ENCODE assay signal across 34 mouse cellular contexts in genomic region chr11:89009496-89009895, GRCm38 (mm10). TPM values are rescaled to one million over a fixed set of nuclear protein-coding genes. Genes with fewer than 3 reads are reported as not detected.
A peak's percentile ranks its signal among the peaks of the same experiment; 100 is the strongest.
DNase-seq lines count a peak whose midpoint lies in the region; ATAC-seq and TF ChIP-seq lines count a peak whose summit lies in the region.
"Had no signal": no experiment of that assay in that cellular context is flagged by ENCODE, and none has a peak within 500 bp of the region (broad histone marks: within the 10 kb centered on the region; RNA-seq: fewer than 3 reads in every experiment).

No protein-coding gene starts in this region.

- H3K9me3 ChIP-seq in lung, embryonic 14.5 days (ENCODE audit: low read depth, low read length): no peaks in the 10 kb centered on the region
- no peaks in the 10 kb centered on the region for H3K9me3 ChIP-seq in liver, embryonic 13.5 days (replicated peaks)
- no peaks in the 10 kb centered on the region for H3K9me3 ChIP-seq in stomach, embryonic 16.5 days (replicated peaks; ENCODE audit: control insufficient read depth, low read length)
- no peaks in the 10 kb centered on the region for H3K9me3 ChIP-seq in forebrain, postnatal 0 days (ENCODE audit: low read length)
- H3K9me3 ChIP-seq: embryonic facial prominence, embryonic 13.5 days; forebrain, embryonic 13.5 days; G1E; heart, embryonic 13.5 days; hindbrain, embryonic 13.5 days; midbrain, embryonic 12.5 days had no signal

- peaks cover 36% of the 10 kb centered on the region for H3K36me3 ChIP-seq in lung, embryonic 14.5 days (ENCODE audit: insufficient read depth)
- peaks cover 99% of the 10 kb centered on the region for H3K36me3 ChIP-seq in liver, embryonic 13.5 days
- peaks cover 18% of the 10 kb centered on the region; the same call in 1 of the 2 replicates for H3K36me3 ChIP-seq in stomach, embryonic 16.5 days (ENCODE audit: control insufficient read depth, insufficient read depth, low read length)
- H3K36me3 ChIP-seq in forebrain, postnatal 0 days (ENCODE audit: insufficient read depth): no peaks in the 10 kb centered on the region
- H3K36me3 ChIP-seq: hindbrain, embryonic 13.5 days; midbrain, embryonic 12.5 days had no signal

- ATAC-seq in lung, embryonic 14.5 days (ENCODE audit: insufficient read depth): no peak
- 0 out of 2 replicates have a peak, but pooled peaks have one; percentile 25 for ATAC-seq in liver, embryonic 13.5 days (ENCODE audit: low read depth)
- ATAC-seq in stomach, embryonic 16.5 days (ENCODE audit: insufficient read depth, low FRiP score): 0 out of 2 replicates have a peak, but pooled peaks have one; percentile 30
- no peak for ATAC-seq in forebrain, postnatal 0 days
- ATAC-seq: activated CD4-positive, CD25-positive, alpha-beta regulatory T cell, adult 4 months; forebrain, embryonic 13.5 days had no signal

- no peaks in the 10 kb centered on the region for H3K27me3 ChIP-seq in lung, embryonic 14.5 days (ENCODE audit: insufficient read depth, low read length)
- no peaks in the 10 kb centered on the region for H3K27me3 ChIP-seq in liver, embryonic 13.5 days
- H3K27me3 ChIP-seq in stomach, embryonic 16.5 days (ENCODE audit: control insufficient read depth, insufficient read depth, low read length): no peaks in the 10 kb centered on the region
- no peaks in the 10 kb centered on the region for H3K27me3 ChIP-seq in forebrain, postnatal 0 days (ENCODE audit: insufficient read depth, low read length)
- H3K27me3 ChIP-seq: CH12.LX; embryonic facial prominence, embryonic 13.5 days; forebrain, embryonic 13.5 days; heart, embryonic 13.5 days; hindbrain, embryonic 13.5 days; midbrain, embryonic 12.5 days had no signal

- no peak overlapping the region for H3K27ac ChIP-seq in lung, embryonic 14.5 days (ENCODE audit: low read depth)
- H3K27ac ChIP-seq in liver, embryonic 13.5 days: no peak overlapping the region
- H3K27ac ChIP-seq in stomach, embryonic 16.5 days (ENCODE audit: low read length): no peak overlapping the region
- H3K27ac ChIP-seq in forebrain, postnatal 0 days (ENCODE audit: low read depth, low read length): no peak overlapping the region
- H3K27ac ChIP-seq: embryonic facial prominence, embryonic 13.5 days; forebrain, embryonic 13.5 days; heart, embryonic 13.5 days; hindbrain, embryonic 13.5 days; layer of hippocampus, adult 2 months; midbrain, embryonic 12.5 days had no signal

- H3K4me3 ChIP-seq in lung, embryonic 14.5 days (ENCODE audit: low read depth, low read length): no peak overlapping the region
- no peak overlapping the region for H3K4me3 ChIP-seq in liver, embryonic 13.5 days (replicated peaks)
- no peak overlapping the region for H3K4me3 ChIP-seq in stomach, embryonic 16.5 days (replicated peaks; ENCODE audit: low read length)
- H3K4me3 ChIP-seq in forebrain, postnatal 0 days (ENCODE audit: low read depth, low read length): no peak overlapping the region
- H3K4me3 ChIP-seq: embryonic facial prominence, embryonic 13.5 days; erythroblast, embryonic 14.5 days; forebrain, embryonic 13.5 days; heart, embryonic 13.5 days; hindbrain, embryonic 13.5 days; layer of hippocampus, adult 2 months; midbrain, embryonic 12.5 days had no signal

- 67% methylated on average over 7 of the region's 7 CpGs for WGBS in lung, embryonic 14.5 days
- WGBS in liver, embryonic 13.5 days (ENCODE audit: insufficient replicate concordance): 77% methylated on average over 7 of the region's 7 CpGs
- 55% methylated on average over 7 of the region's 7 CpGs for WGBS in stomach, embryonic 16.5 days
- 76% methylated on average over 7 of the region's 7 CpGs for WGBS in forebrain, postnatal 0 days

- H3K4me1 ChIP-seq in lung, embryonic 14.5 days (ENCODE audit: insufficient read depth): no peaks in the 10 kb centered on the region
- peaks cover 31% of the 10 kb centered on the region for H3K4me1 ChIP-seq in liver, embryonic 13.5 days (replicated peaks)
- no peaks in the 10 kb centered on the region for H3K4me1 ChIP-seq in stomach, embryonic 16.5 days (ENCODE audit: control insufficient read depth, insufficient read depth, low read length)
- no peaks in the 10 kb centered on the region for H3K4me1 ChIP-seq in forebrain, postnatal 0 days (ENCODE audit: insufficient read depth)
- H3K4me1 ChIP-seq: embryonic facial prominence, embryonic 13.5 days; forebrain, embryonic 13.5 days; heart, embryonic 13.5 days; midbrain, embryonic 12.5 days had no signal

- no peak overlapping the region for H3K9ac ChIP-seq in lung, embryonic 14.5 days
- H3K9ac ChIP-seq in liver, embryonic 13.5 days: no peak overlapping the region
- H3K9ac ChIP-seq in stomach, embryonic 16.5 days (ENCODE audit: low read length): no peak overlapping the region
- H3K9ac ChIP-seq in forebrain, postnatal 0 days: no peak overlapping the region
- H3K9ac ChIP-seq: embryonic facial prominence, embryonic 13.5 days; forebrain, embryonic 13.5 days; heart, embryonic 13.5 days; hindbrain, embryonic 13.5 days; midbrain, embryonic 12.5 days had no signal

- no peak overlapping the region for H3K4me2 ChIP-seq in lung, embryonic 14.5 days
- no peak overlapping the region for H3K4me2 ChIP-seq in liver, embryonic 13.5 days
- H3K4me2 ChIP-seq in stomach, embryonic 16.5 days (ENCODE audit: low read depth, low read length): no peak overlapping the region
- H3K4me2 ChIP-seq in forebrain, postnatal 0 days (ENCODE audit: low read depth): no peak overlapping the region
- H3K4me2 ChIP-seq: embryonic facial prominence, embryonic 13.5 days; forebrain, embryonic 13.5 days; heart, embryonic 13.5 days; hindbrain, embryonic 13.5 days; midbrain, embryonic 12.5 days had no signal

- TF ChIP-seq CTCF in lung, embryonic 14.5 days (IDR thresholded peaks at IDR 0.05; ENCODE audit: low read depth): no peak
- TF ChIP-seq CTCF in brain, embryonic 14.5 days (IDR thresholded peaks at IDR 0.05; ENCODE audit: borderline replicate concordance, extremely low read depth, insufficient read depth, insufficient read length): no peak
- TF ChIP-seq CTCF in forebrain, postnatal 0 days (IDR thresholded peaks at IDR 0.05; ENCODE audit: low read depth): no peak

- TF ChIP-seq POLR2A in brain, embryonic 14.5 days (IDR thresholded peaks at IDR 0.05; ENCODE audit: borderline replicate concordance, extremely low read depth, insufficient read depth, insufficient read length, poor library complexity, severe bottlenecking): no peak

- DNase-seq in lung, embryonic 14.5 days: peak; percentile 11
- no peak for DNase-seq in lung, postnatal 4 days
- DNase-seq in brain, embryonic 14.5 days (ENCODE audit: low read depth): peak; percentile 21
- DNase-seq in liver, embryonic 13.5 days: no peak
- no peak for DNase-seq in spleen, postnatal 14 days (ENCODE audit: low spot score in 2 of 2)
- DNase-seq in forebrain, postnatal 0 days: no peak
- DNase-seq: adrenal gland, adult 8-10 months; B cell, adult 2 months; cerebellum, adult 18-20 months; cerebellum, postnatal 25 days; gastrocnemius, postnatal 10 days; heart, adult 11 months; heart, postnatal 14 days; kidney, adult 8-10 months; kidney, postnatal 10 days; layer of hippocampus, postnatal 36 days; right cerebral cortex, postnatal 14 days; spleen, adult 18-20 months; thymus, adult 18-20 months; thymus, postnatal 36 days had no signal

RNA-seq across cellular contexts. Expression of gene Trim25, which starts 10.3 kb away (rescaled TPM):
- 13.4 and 13.8 TPM in 2 replicates for polyA plus RNA-seq in lung, embryonic 14.5 days (2014; fragmentation: Nextera tagmentation; extraction: Ambion mirVana)
- 1.7 and 3.2 TPM in 2 replicates for polyA plus RNA-seq in brain, embryonic 14.5 days (2012; rRNA removed)
- 18.0 and 20.6 TPM in 2 replicates for polyA plus RNA-seq in liver, embryonic 13.5 days (2015; fragmentation: Nextera tagmentation; extraction: Ambion mirVana)
- polyA plus RNA-seq in stomach, embryonic 16.5 days (2015; fragmentation: Nextera tagmentation; extraction: Ambion mirVana): 27.8 and 29.0 TPM in 2 replicates
- 2.4 and 4.6 TPM in 2 replicates for total RNA-seq in forebrain, postnatal 0 days (2014; rRNA removed)
- polyA plus RNA-seq in forebrain, postnatal 0 days (2015; fragmentation: Nextera tagmentation; extraction: Ambion mirVana): 2.7 and 4.9 TPM in 2 replicates

RNA-seq across cellular contexts. Expression of gene Coil, which starts 39.4 kb away (rescaled TPM):
- polyA plus RNA-seq in lung, embryonic 14.5 days (2014; fragmentation: Nextera tagmentation; extraction: Ambion mirVana): 10.8 and 12.2 TPM in 2 replicates
- 28.9 and 31.3 TPM in 2 replicates for polyA plus RNA-seq in brain, embryonic 14.5 days (2012; rRNA removed)
- polyA plus RNA-seq in liver, embryonic 13.5 days (2015; fragmentation: Nextera tagmentation; extraction: Ambion mirVana): 5.6 and 7.1 TPM in 2 replicates
- polyA plus RNA-seq in stomach, embryonic 16.5 days (2015; fragmentation: Nextera tagmentation; extraction: Ambion mirVana): 10.1 and 10.7 TPM in 2 replicates
- 40.1 and 44.9 TPM in 2 replicates for total RNA-seq in forebrain, postnatal 0 days (2014; rRNA removed)
- 23.7 and 25.5 TPM in 2 replicates for polyA plus RNA-seq in forebrain, postnatal 0 days (2015; fragmentation: Nextera tagmentation; extraction: Ambion mirVana)

RNA-seq across cellular contexts. Expression of gene Elobl, which starts 42.8 kb away (rescaled TPM):
- not detected in 2 replicates for polyA plus RNA-seq in lung, embryonic 14.5 days (2014; fragmentation: Nextera tagmentation; extraction: Ambion mirVana)
- not detected in 2 replicates for polyA plus RNA-seq in brain, embryonic 14.5 days (2012; rRNA removed)
- not detected in 2 replicates for polyA plus RNA-seq in liver, embryonic 13.5 days (2015; fragmentation: Nextera tagmentation; extraction: Ambion mirVana)
- not detected in 2 replicates for polyA plus RNA-seq in stomach, embryonic 16.5 days (2015; fragmentation: Nextera tagmentation; extraction: Ambion mirVana)
- not detected in 2 replicates for total RNA-seq in forebrain, postnatal 0 days (2014; rRNA removed)
- not detected in 2 replicates for polyA plus RNA-seq in forebrain, postnatal 0 days (2015; fragmentation: Nextera tagmentation; extraction: Ambion mirVana)
- total RNA-seq: adrenal gland, adult 8-10 months; CH12.LX; G1E; gastrocnemius, postnatal 10 days; heart, postnatal 14 days; layer of hippocampus, adult 2 months; layer of hippocampus, postnatal 36 days; left cerebral cortex, postnatal 10 days; monocyte, adult 5-6 weeks had no signal
- polyA plus RNA-seq: activated CD4-positive, CD25-positive, alpha-beta regulatory T cell, adult 4 months; embryonic facial prominence, embryonic 13.5 days; erythroblast, embryonic 14.5 days; forebrain, embryonic 13.5 days; G1E; heart, embryonic 13.5 days; hindbrain, embryonic 13.5 days; limb, embryonic 11.5 days; midbrain, embryonic 12.5 days had no signal

RNA-seq across cellular contexts. Expression of gene Scpep1, which starts 54.2 kb away (rescaled TPM):
- polyA plus RNA-seq in lung, embryonic 14.5 days (2014; fragmentation: Nextera tagmentation; extraction: Ambion mirVana): 83.4 and 83.6 TPM in 2 replicates
- polyA plus RNA-seq in brain, embryonic 14.5 days (2012; rRNA removed): 15.7 and 16.5 TPM in 2 replicates
- polyA plus RNA-seq in liver, embryonic 13.5 days (2015; fragmentation: Nextera tagmentation; extraction: Ambion mirVana): 40.4 and 47.1 TPM in 2 replicates
- 88.2 and 93.1 TPM in 2 replicates for polyA plus RNA-seq in stomach, embryonic 16.5 days (2015; fragmentation: Nextera tagmentation; extraction: Ambion mirVana)
- total RNA-seq in forebrain, postnatal 0 days (2014; rRNA removed): 27.5 and 28.9 TPM in 2 replicates
- polyA plus RNA-seq in forebrain, postnatal 0 days (2015; fragmentation: Nextera tagmentation; extraction: Ambion mirVana): 19.5 and 27.4 TPM in 2 replicates

RNA-seq across cellular contexts. Expression of gene Dgke, which starts 57.2 kb away (rescaled TPM):
- polyA plus RNA-seq in lung, embryonic 14.5 days (2014; fragmentation: Nextera tagmentation; extraction: Ambion mirVana): 5.5 and 5.8 TPM in 2 replicates
- polyA plus RNA-seq in brain, embryonic 14.5 days (2012; rRNA removed): 18.4 and 23.1 TPM in 2 replicates
- polyA plus RNA-seq in liver, embryonic 13.5 days (2015; fragmentation: Nextera tagmentation; extraction: Ambion mirVana): 0.69 and 0.82 TPM in 2 replicates
- 3.2 and 3.6 TPM in 2 replicates for polyA plus RNA-seq in stomach, embryonic 16.5 days (2015; fragmentation: Nextera tagmentation; extraction: Ambion mirVana)
- total RNA-seq in forebrain, postnatal 0 days (2014; rRNA removed): 30.5 and 37.8 TPM in 2 replicates
- polyA plus RNA-seq in forebrain, postnatal 0 days (2015; fragmentation: Nextera tagmentation; extraction: Ambion mirVana): 10.5 and 14.6 TPM in 2 replicates
- polyA plus RNA-seq: erythroblast, embryonic 14.5 days had no signal

Comparison
In these comparisons a context has a peak if more than half of its experiments do, and no peak if none do; other contexts are left out.
1. DNase-seq: peak in lung, embryonic 14.5 days (single experiment) and brain, embryonic 14.5 days (single experiment); none in lung, postnatal 4 days (0 of 2), liver, embryonic 13.5 days (single experiment), spleen, postnatal 14 days (0 of 2) and forebrain, postnatal 0 days (single experiment).
2. ATAC-seq: peak in liver, embryonic 13.5 days (single experiment) and stomach, embryonic 16.5 days (single experiment); none in lung, embryonic 14.5 days (single experiment) and forebrain, postnatal 0 days (single experiment).